Mouse (Mus musculus) spleen, postnatal 36 days (tissue): ENCODE measurements around the gene Tnni3k.

Source experiments
- DNase-seq, 2 experiments: peaks; one replicate each; pipeline ENCODE4 v3.0.0; 2022; ENCODE audit warnings: low spot score in 2 of 2, mixed read lengths in 1 of 2

Tnni3k gene

GRCm38 (mm10) chr3:154761108-154761507 lies 294.1 kb downstream of the Tnni3k start:
- no peak for DNase-seq

DNA sequence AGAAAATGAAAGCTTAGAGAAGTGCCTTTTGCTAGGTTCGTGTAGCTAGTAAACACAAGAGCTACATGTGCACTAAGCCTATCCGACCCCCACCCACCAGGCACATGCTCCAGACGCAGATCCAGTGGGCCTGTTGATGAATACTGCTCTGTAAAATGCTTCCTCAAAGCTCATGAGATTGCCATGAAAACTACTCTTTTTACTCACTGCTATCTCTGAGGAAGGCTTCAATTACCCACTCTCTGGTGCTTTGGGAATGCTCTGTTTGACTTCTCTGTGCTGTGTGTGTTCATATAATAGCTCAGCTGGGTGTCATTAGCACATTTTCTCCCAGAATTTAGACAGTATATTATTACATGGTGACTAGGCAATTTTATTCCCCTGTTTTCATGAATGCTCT lies 297.1 kb downstream of the Tnni3k start:
- DNase-seq: no peak

- no peak for DNase-seq
These were observed 300.0 kb downstream of the Tnni3k start for GRCm38 (mm10) chr3:154755225-154755624.

- no peak for DNase-seq
These were observed 300.7 kb downstream of the Tnni3k start for GRCm38 (mm10) chr3:154754505-154754904.

DNA sequence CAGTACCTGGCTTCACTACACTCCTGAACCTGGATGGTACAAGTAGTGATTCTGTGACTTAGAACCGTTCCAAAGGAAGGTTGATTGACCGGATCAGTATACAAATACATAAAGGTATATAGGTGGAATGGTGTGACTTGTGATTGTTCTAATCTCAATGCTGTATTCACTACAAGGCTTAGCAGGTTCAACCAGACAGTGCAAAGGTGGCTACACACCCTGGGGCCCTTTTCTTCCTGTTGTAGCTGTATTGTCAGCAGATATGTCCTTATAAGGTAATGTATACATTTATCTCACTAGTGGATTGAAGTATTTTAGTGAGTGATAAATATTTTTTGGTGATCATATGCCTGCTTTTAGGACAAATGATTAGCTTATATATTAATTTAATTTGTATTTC lies 310.9 kb downstream of the Tnni3k start:
- no peak for DNase-seq

DNA sequence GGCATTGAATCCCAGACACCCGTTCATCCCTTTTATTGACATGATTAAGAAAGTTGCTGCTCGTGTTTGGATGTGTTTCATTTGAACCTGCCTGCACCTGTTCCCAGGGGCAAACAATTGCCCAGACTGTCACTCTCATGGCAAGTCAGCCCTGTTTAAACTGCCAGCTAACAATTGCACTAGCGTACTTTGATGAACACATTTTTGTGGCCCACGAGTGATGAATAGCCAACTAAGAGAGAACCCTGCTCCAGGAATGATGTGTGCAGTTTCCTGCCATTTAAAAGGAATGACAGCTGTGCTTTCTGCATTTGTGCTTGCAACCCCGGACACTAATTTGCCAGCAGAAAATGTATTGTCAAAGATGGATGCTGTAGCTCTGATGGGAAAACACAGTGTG lies 312.3 kb downstream of the Tnni3k start:
- DNase-seq: no peak

GRCm38 (mm10) chr3:154741496-154741895 lies 313.7 kb downstream of the Tnni3k start:
- no peak for DNase-seq
